10 mouse cellular contexts compared by ENCODE assay signal in the genomic region with DNA sequence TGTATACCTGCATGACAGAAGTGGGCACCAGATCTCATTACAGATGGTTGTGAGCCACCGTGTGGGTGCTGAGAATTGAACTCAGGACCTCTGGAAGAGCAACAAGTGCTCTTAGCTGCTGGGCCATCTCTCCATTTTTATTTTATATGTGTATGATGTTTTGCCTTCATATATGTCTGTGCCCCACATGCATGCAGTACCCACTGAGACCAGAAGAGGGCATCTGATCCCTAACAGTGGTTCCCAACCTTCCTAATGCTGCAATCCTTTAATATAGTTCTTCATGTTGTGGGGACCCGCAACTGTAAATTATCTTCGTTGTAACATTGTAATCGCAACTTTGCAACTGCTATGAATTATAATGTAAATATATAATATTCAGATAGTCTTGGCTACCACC. TPM values are rescaled to one million over a fixed set of nuclear protein-coding genes. Genes with fewer than 3 reads are reported as not detected.
A peak's percentile ranks its signal among the peaks of the same experiment; 100 is the strongest.
DNase-seq lines count a peak whose midpoint lies in the region; ATAC-seq and TF ChIP-seq lines count a peak whose summit lies in the region.
"Had no signal": no experiment of that assay in that cellular context is flagged by ENCODE, and none has a peak within 500 bp of the region (broad histone marks: within the 10 kb centered on the region; RNA-seq: fewer than 3 reads in every experiment).

No protein-coding gene starts in this region.

- no peak overlapping the region for H3K27ac ChIP-seq in hindbrain, postnatal 0 days
- no peak overlapping the region for H3K27ac ChIP-seq in midbrain, embryonic 15.5 days
- H3K27ac ChIP-seq: stomach, embryonic 15.5 days had no signal

- no peak overlapping the region for H3K9ac ChIP-seq in hindbrain, postnatal 0 days (replicated peaks; ENCODE audit: low read length)
- no peak overlapping the region for H3K9ac ChIP-seq in midbrain, embryonic 15.5 days
- H3K9ac ChIP-seq: stomach, embryonic 15.5 days had no signal

- peaks cover 17% of the 10 kb centered on the region; the same call in 1 of the 2 replicates for H3K36me3 ChIP-seq in hindbrain, postnatal 0 days (ENCODE audit: insufficient read depth, low read length)
- peaks cover 23% of the 10 kb centered on the region; the same call in 1 of the 2 replicates for H3K36me3 ChIP-seq in midbrain, embryonic 15.5 days (replicated peaks)
- H3K36me3 ChIP-seq: stomach, embryonic 15.5 days had no signal

- ATAC-seq in hindbrain, postnatal 0 days: no peak
- no peak for ATAC-seq in midbrain, embryonic 15.5 days (replicated peaks)

- peaks cover 15% of the 10 kb centered on the region for H3K27me3 ChIP-seq in hindbrain, postnatal 0 days (ENCODE audit: insufficient read depth, low read length)
- peaks cover 16% of the 10 kb centered on the region for H3K27me3 ChIP-seq in midbrain, embryonic 15.5 days (replicated peaks)

- TF ChIP-seq CTCF in lung, adult 2 months (IDR thresholded peaks at IDR 0.05; ENCODE audit: insufficient read depth, low read length): peak; percentile 55
- peak; percentile 90 for TF ChIP-seq CTCF in hindbrain, postnatal 0 days (IDR thresholded peaks at IDR 0.05; ENCODE audit: low read depth)

- no peak for TF ChIP-seq POLR2A in lung, adult 2 months (IDR thresholded peaks at IDR 0.05; ENCODE audit: borderline replicate concordance, extremely low read depth, low read depth, low read length)

- H3K4me1 ChIP-seq in lung, adult 2 months (ENCODE audit: control insufficient read depth, insufficient read depth, low read length): no peaks in the 10 kb centered on the region
- no peaks in the 10 kb centered on the region for H3K4me1 ChIP-seq in hindbrain, postnatal 0 days (ENCODE audit: insufficient read depth, low read length)
- H3K4me1 ChIP-seq in midbrain, embryonic 15.5 days: peaks cover 20% of the 10 kb centered on the region

- WGBS in lung, adult 2 months: 26% methylated on average over 4 of the region's 4 CpGs
- WGBS in hindbrain, postnatal 0 days: 33% methylated on average over 4 of the region's 4 CpGs
- WGBS in midbrain, embryonic 15.5 days: 37% methylated on average over 4 of the region's 4 CpGs

- no peaks in the 10 kb centered on the region for H3K9me3 ChIP-seq in hindbrain, postnatal 0 days (ENCODE audit: low read length)
- no peaks in the 10 kb centered on the region for H3K9me3 ChIP-seq in midbrain, embryonic 15.5 days
- H3K9me3 ChIP-seq: stomach, embryonic 15.5 days had no signal

- DNase-seq in embryo, embryonic 10 days (ENCODE audit: low spot score): peak; percentile 81
- no peak for DNase-seq in embryo, embryonic 9.5 days (ENCODE audit: extremely low spot score)
- DNase-seq in lung, adult 2 months: peak; percentile 62
- DNase-seq in lung, postnatal 25 days (ENCODE audit: low spot score): no peak
- DNase-seq in c-Kit-negative CD71-positive TER-119-positive erythroid progenitor cells, embryonic 14.5 days (ENCODE audit: low read depth, low spot score): peak; percentile 62
- peak; percentile 79 for DNase-seq in hindbrain, postnatal 0 days (ENCODE audit: low spot score)
- DNase-seq in ovary, adult 18-20 months (ENCODE audit: low spot score): no peak

- H3K4me3 ChIP-seq in lung, adult 2 months (replicated peaks; ENCODE audit: extremely low read depth, low read depth, low read length): no peak overlapping the region
- H3K4me3 ChIP-seq in hindbrain, postnatal 0 days (ENCODE audit: low read length): no peak overlapping the region
- no peak overlapping the region for H3K4me3 ChIP-seq in midbrain, embryonic 15.5 days
- H3K4me3 ChIP-seq: stomach, embryonic 15.5 days had no signal

- H3K4me2 ChIP-seq in hindbrain, postnatal 0 days (ENCODE audit: low read depth, low read length): peak overlapping the region; percentile 73; the same call in 1 of the 2 replicates
- peak overlapping the region; percentile 64; the same call in 1 of the 2 replicates for H3K4me2 ChIP-seq in midbrain, embryonic 15.5 days
- H3K4me2 ChIP-seq: stomach, embryonic 15.5 days had no signal

RNA-seq across cellular contexts. Expression of a gene that starts 2.3 kb away (rescaled TPM):
- 56.3 and 76.2 TPM in 2 replicates for polyA plus RNA-seq in lung, adult 2 months (2012; rRNA removed)
- total RNA-seq in hindbrain, postnatal 0 days (2014; rRNA removed): 151 and 155 TPM in 2 replicates
- polyA plus RNA-seq in hindbrain, postnatal 0 days (2015; fragmentation: Nextera tagmentation; extraction: Ambion mirVana): 98.4 and 101 TPM in 2 replicates
- 112 and 121 TPM in 2 replicates for polyA plus RNA-seq in midbrain, embryonic 15.5 days (2015; fragmentation: Nextera tagmentation; extraction: Ambion mirVana)

RNA-seq across cellular contexts. Expression of a gene that starts 4.9 kb away (rescaled TPM):
- polyA plus RNA-seq in lung, adult 2 months (2012; rRNA removed): 0.23 and 0.36 TPM in 2 replicates
- 2.1 and 2.9 TPM in 2 replicates for total RNA-seq in hindbrain, postnatal 0 days (2014; rRNA removed)
- 2.0 and 2.5 TPM in 2 replicates for polyA plus RNA-seq in hindbrain, postnatal 0 days (2015; fragmentation: Nextera tagmentation; extraction: Ambion mirVana)
- polyA plus RNA-seq in midbrain, embryonic 15.5 days (2015; fragmentation: Nextera tagmentation; extraction: Ambion mirVana): 1.1 and 1.7 TPM in 2 replicates
- total RNA-seq: gastrocnemius, postnatal 4 days had no signal

RNA-seq across cellular contexts. Expression of a gene that starts 13.1 kb away (rescaled TPM):
- polyA plus RNA-seq in lung, adult 2 months (2012; rRNA removed): 194 TPM in 2 replicates
- total RNA-seq in hindbrain, postnatal 0 days (2014; rRNA removed): 62.6 and 68.3 TPM in 2 replicates
- polyA plus RNA-seq in hindbrain, postnatal 0 days (2015; fragmentation: Nextera tagmentation; extraction: Ambion mirVana): 35.5 and 37.0 TPM in 2 replicates
- polyA plus RNA-seq in midbrain, embryonic 15.5 days (2015; fragmentation: Nextera tagmentation; extraction: Ambion mirVana): 35.9 and 37.4 TPM in 2 replicates

RNA-seq across cellular contexts. Expression of a gene that starts 25.1 kb away (rescaled TPM):
- 4.0 and 4.6 TPM in 2 replicates for polyA plus RNA-seq in lung, adult 2 months (2012; rRNA removed)
- total RNA-seq in hindbrain, postnatal 0 days (2014; rRNA removed): 0.31 and 1.0 TPM in 2 replicates
- 0.09 and 0.11 TPM in 2 replicates for polyA plus RNA-seq in hindbrain, postnatal 0 days (2015; fragmentation: Nextera tagmentation; extraction: Ambion mirVana)
- polyA plus RNA-seq in midbrain, embryonic 15.5 days (2015; fragmentation: Nextera tagmentation; extraction: Ambion mirVana): 0.08 TPM in 1 of 2 replicates, not detected in the other

RNA-seq across cellular contexts. Expression of a gene that starts 56.6 kb away (rescaled TPM):
- 24.6 and 27.6 TPM in 2 replicates for polyA plus RNA-seq in lung, adult 2 months (2012; rRNA removed)
- total RNA-seq in hindbrain, postnatal 0 days (2014; rRNA removed): 44.2 and 47.7 TPM in 2 replicates
- 34.6 and 37.1 TPM in 2 replicates for polyA plus RNA-seq in hindbrain, postnatal 0 days (2015; fragmentation: Nextera tagmentation; extraction: Ambion mirVana)
- polyA plus RNA-seq in midbrain, embryonic 15.5 days (2015; fragmentation: Nextera tagmentation; extraction: Ambion mirVana): 37.9 and 41.1 TPM in 2 replicates

Comparison
In these comparisons a context has a peak if more than half of its experiments do, and no peak if none do; other contexts are left out.
1. DNase-seq: peak in embryo, embryonic 10 days (single experiment), lung, adult 2 months (single experiment), c-Kit-negative CD71-positive TER-119-positive erythroid progenitor cells, embryonic 14.5 days (single experiment) and hindbrain, postnatal 0 days (single experiment); none in embryo, embryonic 9.5 days (single experiment), lung, postnatal 25 days (single experiment) and ovary, adult 18-20 months (single experiment).